Mouse (Mus musculus) C2C12 (cell line): ENCODE data around the gene Casz1.

ENCODE experiments used
- CTCF ChIP-seq: IDR thresholded peaks from one replicate; pipeline ENCODE4 v1.5.1; 2011; ENCODE audit not compliant: control insufficient read depth, insufficient read depth, insufficient read length
- MAX ChIP-seq: IDR thresholded peaks from one replicate; pipeline ENCODE4 v1.6.1; 2011; ENCODE audit warnings: mild to moderate bottlenecking, control low read depth

GRCm38 (mm10) chr4:148933109-148933508 is 128.9 kb downstream of the Casz1 start:
- TF ChIP-seq CTCF: no peak
- no peak for TF ChIP-seq MAX
